Mouse (Mus musculus) lung, adult 2 months (tissue): Measurements from ENCODE around the gene Spin2f. TPM values are rescaled to one million over a fixed set of nuclear protein-coding genes. Genes with fewer than 3 reads are reported as not detected.
"Not testable (repeated sequence)": the region's sequence is repeated elsewhere in the genome, so short reads cannot be mapped to it uniquely, and the experiment has no call there.

ENCODE experiments used
- DNase-seq: peaks from one replicate; pipeline ENCODE4 v3.0.0; 2022
- H3K4me1 ChIP-seq: fragments of 200-500 bp; 2 replicates; pipeline ENCODE4 v1.6.1; 2011; ENCODE audit warnings: low read length; ENCODE audit not compliant: control insufficient read depth, insufficient read depth
- H3K4me3 ChIP-seq: fragments of 200-500 bp; replicated peaks from 2 replicates; pipeline ENCODE3; 2011; ENCODE audit warnings: low read depth, mild to moderate bottlenecking, control low read depth, low read length; ENCODE audit errors: extremely low read depth
- WGBS: fragments of 180-500 bp; shearing (Covaris S2); methylation state at CpG from one replicate; pipeline ENCODE4 v1.1.7; 2018; 5-methylcytosine and 5-hydroxymethylcytosine counted together
- polyA plus RNA-seq: library from polyadenylated mRNA; depleted of rRNA; stranded (reverse); fragments of >200 nt; gene quantifications from 2 replicates; pipeline ENCODE4 v1.2.3, GENCODE M21; 2012; rRNA removed

Spin2f gene
- polyA plus RNA-seq: not detected in 2 replicates

- 36% methylated on average over 1 of the region's 6 CpGs for WGBS
- not testable (repeated sequence) for H3K4me1 ChIP-seq, DNase-seq, H3K4me3 ChIP-seq
Measured at GRCm38 (mm10) chrX:31253594-31253993, at the start of gene Spin2f. Gene Spin2f, plus strand, starts transcription at chrX:31253894.

- not testable (repeated sequence) for H3K4me3 ChIP-seq, DNase-seq, H3K4me1 ChIP-seq
- 85% methylated on average over 7 of the region's 7 CpGs for WGBS
Measured at GRCm38 (mm10) chrX:31212136-31212535, 41.6 kb upstream of the Spin2f start.

- H3K4me3 ChIP-seq, DNase-seq, H3K4me1 ChIP-seq: not testable (repeated sequence)
- WGBS: 80% methylated on average over 9 of the region's 9 CpGs
Measured at GRCm38 (mm10) chrX:31223536-31223935, 30.2 kb upstream of the Spin2f start.

GRCm38 (mm10) chrX:31235088-31235487, 18.6 kb upstream of the Spin2f start:
- not testable (repeated sequence) for DNase-seq

GRCm38 (mm10) chrX:31241754-31242153, 11.9 kb upstream of the Spin2f start:
- DNase-seq, H3K4me3 ChIP-seq, H3K4me1 ChIP-seq: not testable (repeated sequence)
- WGBS: 73% methylated on average over 3 of the region's 3 CpGs

More at GRCm38 (mm10) chrX:31235088-31235487, 18.6 kb upstream of the Spin2f start:
- H3K4me3 ChIP-seq, H3K4me1 ChIP-seq: not testable (repeated sequence)
- WGBS: 56% methylated on average over 4 of the region's 4 CpGs

Other genes with a start within 250 kb of the Spin2f start
- gene Btbd35f29, start 136.2 kb upstream of the Spin2f start, polyA plus RNA-seq: not detected in 2 replicates
- not detected in 2 replicates for gene Btbd35f26, start 82.6 kb downstream of the Spin2f start, polyA plus RNA-seq
- gene Btbd35f19, start 130.0 kb downstream of the Spin2f start, polyA plus RNA-seq: not detected in 2 replicates